Mouse (Mus musculus) left cerebral cortex, postnatal 4 days (tissue): Measurements from ENCODE around the gene Olfr633. TPM values are rescaled to one million over a fixed set of nuclear protein-coding genes. Genes with fewer than 3 reads are reported as not detected.
"Not testable (repeated sequence)": the region's sequence is repeated elsewhere in the genome, so short reads cannot be mapped to it uniquely, and the experiment has no call there.

Experiments
- DNase-seq: peaks from one replicate; pipeline ENCODE4 v3.0.0-alpha.2; 2022
- intact Hi-C: fragments of 180-260 bp; cut with DNase I; formaldehyde crosslinking; loops from one replicate; pipeline ENCODE4 v1.15.1; 2025
- total RNA-seq, 2 experiments: library from RNA; stranded (reverse); gene quantifications; 2 replicates each; pipeline ENCODE4 v1.2.3; 2021

Gene Olfr633
- total RNA-seq, result not detected

GRCm38 (mm10) chr7:103944137-103944536 lies at the start of gene Olfr633:
TSS of gene Olfr633 (plus strand) at chr7:103944437.
- intact Hi-C loops, result no loop called here
- no peak for DNase-seq

GRCm38 (mm10) chr7:103903187-103903586 lies 41.0 kb upstream of the Olfr633 start, which contains the start of gene Olfr65:
TSS of gene Olfr65 (plus strand) at chr7:103903487.
- DNase-seq, result no peak
- intact Hi-C loops, result no loop called here

GRCm38 (mm10) chr7:103910047-103910446 lies 34.2 kb upstream of the Olfr633 start:
- intact Hi-C loops, result no loop called here
- no peak for DNase-seq

GRCm38 (mm10) chr7:103912969-103913511 lies 31.2 kb upstream of the Olfr633 start:
- intact Hi-C loops, result no loop called here
- DNase-seq, result no peak

GRCm38 (mm10) chr7:103915338-103915737 lies 28.9 kb upstream of the Olfr633 start:
- intact Hi-C loops, result no loop called here

GRCm38 (mm10) chr7:103928525-103928924 lies 15.7 kb upstream of the Olfr633 start, which contains the start of gene Olfr631:
TSS of gene Olfr631 (plus strand) at chr7:103928825.
- no peak for DNase-seq
- intact Hi-C loops, result no loop called here

More at GRCm38 (mm10) chr7:103915338-103915737, 28.9 kb upstream of the Olfr633 start:
- DNase-seq, result no peak

- no peak for DNase-seq
- intact Hi-C loops, result no loop called here
Measured at GRCm38 (mm10) chr7:103934264-103934663, 10.0 kb upstream of the Olfr633 start, which contains the start of gene Olfr632. TSS of gene Olfr632 (plus strand) at chr7:103934347.

- DNase-seq, result no peak
- intact Hi-C loops, result no loop called here
Measured at GRCm38 (mm10) chr7:103942730-103943129, 1.5 kb upstream of the Olfr633 start.

GRCm38 (mm10) chr7:103966873-103967272 lies 22.6 kb downstream of the Olfr633 start:
- intact Hi-C loops, DNase-seq: not testable (repeated sequence)

GRCm38 (mm10) chr7:103970852-103971251 lies 26.6 kb downstream of the Olfr633 start, which contains the start of gene Olfr635:
TSS of gene Olfr635 (plus strand) at chr7:103971152.
- intact Hi-C loops, result no loop called here
- DNase-seq, result no peak

- intact Hi-C loops, result no loop called here
- no peak for DNase-seq
Measured at GRCm38 (mm10) chr7:103971782-103972181, 27.5 kb downstream of the Olfr633 start.

- intact Hi-C loops, result no loop called here
- no peak for DNase-seq
Measured at GRCm38 (mm10) chr7:103998446-103998845, 54.2 kb downstream of the Olfr633 start, which contains the start of gene Olfr638. TSS of gene Olfr638 (plus strand) at chr7:103998746.

Other genes with a start within 250 kb of the Olfr633 start
- gene Olfr243, start 229.8 kb upstream of the Olfr633 start, total RNA-seq, result not detected
- gene Olfr628, start 214.1 kb upstream of the Olfr633 start, total RNA-seq, result not detected
- gene Olfr629, start 199.5 kb upstream of the Olfr633 start, total RNA-seq, result not detected
- gene Olfr630, start 187.1 kb upstream of the Olfr633 start, total RNA-seq, result not detected
- not detected for gene Olfr69, start 172.8 kb upstream of the Olfr633 start, total RNA-seq
- not detected for gene Olfr68, start 164.7 kb upstream of the Olfr633 start, total RNA-seq
- gene Olfr67, start 152.6 kb upstream of the Olfr633 start, total RNA-seq, result not detected
- 10 to 100 TPM in 1 of 2 experiments, 1 to 10 TPM in 1; 8.8 to 20.4 TPM for gene Hbb-bt, start 130.4 kb upstream of the Olfr633 start, total RNA-seq
- 100 to 1,000 TPM in 1 of 2 experiments, 10 to 100 TPM in 1; 41.0 to 135 TPM for gene Hbb-bs, start 116.3 kb upstream of the Olfr633 start, total RNA-seq
- not detected for gene Hbb-bh2, start 103.9 kb upstream of the Olfr633 start, total RNA-seq
- gene Hbb-bh1, start 101.3 kb upstream of the Olfr633 start, total RNA-seq, result not detected
- not detected for gene Hbb-y, start 91.2 kb upstream of the Olfr633 start, total RNA-seq
- not detected for gene Olfr66, start 58.2 kb upstream of the Olfr633 start, total RNA-seq
- not detected for gene Olfr64, start 50.0 kb upstream of the Olfr633 start, total RNA-seq
- not detected for gene Olfr65, start 41.0 kb upstream of the Olfr633 start, total RNA-seq
- not detected for gene Olfr631, start 15.6 kb upstream of the Olfr633 start, total RNA-seq
- gene Olfr632, start 10.1 kb upstream of the Olfr633 start, total RNA-seq, result not detected
- gene Olfr635, start 26.7 kb downstream of the Olfr633 start, total RNA-seq, result under 1 TPM in 1 of 2 experiments, not detected in 1; 0.08 TPM
- gene Olfr638, start 54.3 kb downstream of the Olfr633 start, total RNA-seq, result not detected
- gene Olfr639, start 72.9 kb downstream of the Olfr633 start, total RNA-seq, result under 1 TPM; 0.10 to 0.38 TPM
- gene Olfr640, start 81.1 kb downstream of the Olfr633 start, total RNA-seq, result not detected
- not detected for gene Olfr641, start 91.0 kb downstream of the Olfr633 start, total RNA-seq
- not detected for gene Olfr642, start 108.2 kb downstream of the Olfr633 start, total RNA-seq
- gene 4930516K23Rik, start 117.0 kb downstream of the Olfr633 start, total RNA-seq, result not detected
- gene Olfr644, start 127.4 kb downstream of the Olfr633 start, total RNA-seq, result not detected
- not detected for gene Olfr645, start 141.0 kb downstream of the Olfr633 start, total RNA-seq
- gene Olfr646, start 160.4 kb downstream of the Olfr633 start, total RNA-seq, result not detected
- not detected for gene Ubqln5, start 185.4 kb downstream of the Olfr633 start, total RNA-seq
- not detected for gene Olfr643, start 193.0 kb downstream of the Olfr633 start, total RNA-seq
- not detected for gene Ubqln3, start 198.8 kb downstream of the Olfr633 start, total RNA-seq
- not detected for gene Ubqlnl, start 206.1 kb downstream of the Olfr633 start, total RNA-seq
- gene Olfm5, start 220.4 kb downstream of the Olfr633 start, total RNA-seq, result not detected
- gene Olfr648, start 239.0 kb downstream of the Olfr633 start, total RNA-seq, result under 1 TPM; 0.38 to 0.46 TPM